Mouse (Mus musculus) G1E-ER4 (cell line): ENCODE measurements at regions not wholly inside any gene's neighbourhood (a gene's known extent, or its start where the extent isn't known, plus 50 kb on each side); places are given as distances from the start of the nearest gene placed in this dataset.

Experiments used
- GATA1 ChIP-seq: IDR thresholded peaks from one replicate; pipeline ENCODE4 v1.8.0; 2012; ENCODE audit warnings: low read length, inconsistent platforms

DNA sequence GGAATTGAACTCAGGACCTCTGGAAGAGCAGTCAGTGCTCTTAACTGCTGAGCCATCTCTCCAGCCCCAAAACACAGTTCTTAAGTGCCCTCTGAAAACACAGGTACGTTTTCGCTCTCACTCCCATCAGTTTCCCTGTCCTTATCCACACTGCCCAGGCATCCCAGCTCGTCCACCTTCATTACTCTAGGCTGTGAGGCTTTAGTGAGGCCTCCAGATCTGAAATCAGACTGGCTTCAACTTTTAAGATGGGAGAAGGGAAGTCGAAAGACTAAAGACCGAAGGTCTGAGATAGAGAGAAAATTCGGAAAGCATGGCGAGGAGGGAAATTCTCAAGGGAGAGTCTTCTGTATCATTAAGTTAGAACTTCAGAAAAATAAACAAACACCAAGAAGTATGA is 54.8 kb upstream of the Tet2 start:
- no peak for TF ChIP-seq GATA1

DNA sequence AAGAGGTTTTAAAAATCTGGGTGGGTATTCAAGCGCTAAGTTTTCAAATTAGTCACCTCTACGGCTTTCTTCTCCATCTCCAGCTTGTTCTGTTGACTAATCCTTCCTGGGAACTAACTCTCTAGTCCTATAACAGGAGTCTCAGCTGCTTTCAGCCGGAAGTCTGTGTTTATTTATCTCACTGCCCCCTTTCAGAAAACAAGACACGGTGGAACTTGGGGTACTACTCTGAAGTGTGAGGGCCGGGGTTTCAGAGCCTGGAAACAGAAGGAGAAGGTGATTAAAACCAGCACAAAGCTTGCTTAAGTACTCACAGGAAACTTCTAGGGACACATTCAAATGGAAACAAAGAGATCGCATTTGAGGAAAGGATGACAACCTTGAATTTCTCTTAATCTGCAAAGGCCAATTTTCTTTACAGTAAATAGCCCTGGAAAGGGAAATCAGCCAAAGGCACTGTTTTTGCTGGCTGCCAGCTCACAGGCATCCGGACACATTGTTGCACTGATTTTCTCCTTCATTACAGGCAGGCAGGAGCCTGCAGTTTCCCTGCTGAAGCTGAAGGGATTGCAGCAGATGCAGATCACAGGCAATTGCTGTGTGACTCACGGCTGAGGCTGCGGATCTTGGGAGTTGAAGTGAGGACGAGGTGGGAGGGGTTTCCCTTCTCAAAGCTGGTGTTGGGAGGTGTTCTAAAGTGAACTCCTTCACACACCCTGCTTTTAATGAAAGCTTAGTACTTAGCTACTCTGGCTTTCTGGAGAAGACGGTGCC is 55.7 kb upstream of the Tet2 start:
- TF ChIP-seq GATA1: no peak

DNA sequence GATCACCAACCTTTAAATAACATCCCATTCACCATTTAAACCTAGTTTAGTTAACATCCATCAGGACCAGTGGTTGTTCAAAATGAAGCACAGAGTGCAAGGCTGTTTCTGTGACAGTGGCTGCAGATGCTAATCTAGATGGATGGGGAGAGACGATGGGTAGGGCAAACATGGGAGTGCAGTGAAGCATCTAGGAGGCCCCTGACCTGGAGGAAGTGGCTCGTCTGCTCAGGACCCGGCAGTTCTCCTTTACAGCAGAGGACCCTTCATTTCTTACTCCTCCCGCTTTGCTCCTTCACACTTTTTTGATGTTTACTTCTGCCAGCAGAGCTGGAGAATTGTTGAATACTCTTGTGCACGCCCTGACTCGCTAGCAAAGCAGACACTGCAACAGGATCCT is 60.5 kb upstream of the Tet2 start:
- TF ChIP-seq GATA1: no peak

DNA sequence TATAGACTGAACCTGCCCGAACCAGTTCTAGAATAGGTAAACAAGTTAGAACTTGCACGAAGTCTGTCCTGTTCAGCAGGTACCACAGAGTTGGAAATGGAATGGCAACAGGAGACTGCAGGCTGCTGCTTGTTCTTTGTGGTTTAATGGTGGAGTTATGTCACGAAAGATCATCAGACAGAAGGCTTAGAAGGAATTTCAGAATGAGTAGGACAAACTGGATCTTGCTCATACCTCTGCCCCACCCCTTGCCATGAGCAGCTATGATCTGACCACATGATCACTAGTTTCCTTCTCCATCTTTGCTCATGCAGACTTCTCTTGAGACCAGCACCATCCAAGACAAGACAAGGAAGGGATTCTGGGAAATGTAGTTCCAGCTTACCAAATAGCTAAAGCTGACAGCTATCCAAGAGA is 63.9 kb upstream of the Tet2 start:
- no peak for TF ChIP-seq GATA1

DNA sequence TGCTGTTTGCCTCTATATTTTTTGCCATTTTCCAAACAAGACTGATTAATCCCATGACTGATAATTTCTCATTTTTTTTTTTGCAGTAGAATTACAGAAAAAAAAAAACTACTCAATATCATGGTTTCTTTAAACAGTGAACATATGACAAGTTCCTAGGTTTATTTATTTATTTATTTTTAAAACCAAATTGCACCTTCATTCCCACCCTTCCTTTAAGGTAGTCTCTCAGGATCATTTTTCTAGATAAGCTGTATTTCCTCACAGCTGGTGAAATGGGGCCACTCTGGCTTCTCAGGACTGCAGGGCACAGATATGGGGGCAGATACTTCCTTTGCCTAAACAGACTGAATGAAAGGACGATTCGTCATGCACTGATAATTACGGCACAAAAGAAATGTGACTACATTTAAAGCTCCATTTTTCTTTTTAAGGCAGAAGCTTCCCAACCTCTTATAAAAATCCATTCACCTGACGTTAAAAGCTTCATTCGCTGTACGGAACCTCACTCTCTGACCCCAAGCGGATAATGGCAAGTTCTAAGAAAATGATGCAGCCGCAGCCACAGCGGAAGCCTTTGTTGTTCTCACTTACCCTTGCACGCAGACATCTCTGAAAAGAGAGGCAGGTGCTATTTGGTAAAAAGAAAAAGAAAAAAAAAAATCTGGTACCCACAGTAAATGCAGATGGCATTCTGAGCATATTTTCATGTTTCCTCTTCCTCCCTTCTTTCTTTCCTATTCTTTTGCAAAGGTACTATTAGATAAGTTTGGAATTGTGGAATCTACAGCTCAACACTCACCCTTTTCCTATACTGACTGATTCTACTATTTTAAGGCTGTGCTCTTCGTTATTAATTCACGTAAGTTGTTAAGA is 69.1 kb upstream of the Tet2 start:
- TF ChIP-seq GATA1: no peak

DNA sequence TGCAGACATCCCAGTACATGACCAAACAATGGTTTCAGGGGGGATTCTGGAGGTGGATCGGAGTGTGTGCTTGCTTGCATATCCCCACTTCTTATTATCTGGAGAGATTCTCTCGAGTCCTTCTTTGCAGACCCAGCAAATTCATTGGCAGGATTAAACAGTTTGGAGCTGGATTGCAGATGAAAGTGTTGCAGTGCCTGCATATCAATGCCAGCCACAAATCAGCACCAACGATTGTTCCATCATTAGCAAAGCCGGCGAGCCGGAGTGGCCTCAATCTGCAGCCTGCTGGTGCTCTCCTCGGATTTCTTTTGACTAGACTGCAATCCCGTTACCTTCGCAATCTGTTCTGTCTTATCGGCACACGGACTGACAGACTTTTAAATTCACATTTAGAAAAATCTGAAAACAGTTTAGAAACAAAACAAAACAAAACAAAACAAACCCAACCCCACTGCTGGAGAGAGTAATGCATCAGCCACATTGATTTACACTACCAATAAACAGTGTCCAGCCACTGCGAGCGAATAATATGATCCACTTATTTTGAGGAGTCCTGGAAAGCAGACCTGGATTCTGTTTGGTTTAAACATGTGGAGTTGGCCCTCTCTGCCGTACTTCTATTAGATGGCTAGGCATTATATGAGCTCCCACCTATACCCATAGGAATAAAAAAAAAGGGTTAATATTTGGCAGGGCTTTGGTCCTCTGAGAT is 69.9 kb upstream of the Tet2 start:
- TF ChIP-seq GATA1: no peak

DNA sequence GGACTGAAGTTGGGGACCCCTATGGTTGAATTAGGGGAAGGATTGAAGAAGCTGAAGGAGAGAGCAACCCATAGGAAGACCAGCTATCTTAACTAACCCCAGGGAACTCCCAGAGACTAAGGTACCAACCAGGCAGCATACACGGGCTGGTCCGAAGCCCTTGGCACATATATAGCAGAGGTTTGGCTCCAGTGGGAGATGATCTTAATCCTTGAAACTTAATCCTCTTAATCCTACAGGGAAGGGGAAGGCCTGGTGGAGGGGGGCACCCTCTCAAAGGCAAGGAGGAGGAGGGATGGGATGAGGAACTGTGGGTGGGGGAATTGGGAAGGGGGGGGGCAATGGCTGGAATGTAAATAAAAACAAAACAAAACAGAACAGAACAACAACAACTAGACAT is 72.1 kb upstream of the Tet2 start:
- TF ChIP-seq GATA1: no peak

DNA sequence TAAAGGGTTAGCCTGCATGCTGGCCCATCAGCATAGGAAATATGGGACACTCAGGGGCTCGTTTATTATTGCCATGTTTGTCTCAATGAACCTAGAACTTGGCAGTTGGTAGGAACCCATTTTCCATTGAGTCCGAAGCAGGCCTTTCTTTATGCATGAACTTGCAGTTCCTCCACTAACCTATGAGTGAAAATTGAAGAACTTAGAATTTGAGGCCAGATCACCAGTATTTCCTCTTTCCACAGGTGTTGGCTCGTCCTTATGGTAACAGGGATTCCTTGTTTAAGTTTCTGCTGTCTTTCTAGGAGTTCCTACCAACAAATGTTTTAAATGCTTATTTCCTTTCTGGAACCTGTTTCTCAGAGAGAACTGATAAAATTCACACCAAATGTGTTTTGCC is 73.6 kb upstream of the Tet2 start:
- TF ChIP-seq GATA1: no peak

DNA sequence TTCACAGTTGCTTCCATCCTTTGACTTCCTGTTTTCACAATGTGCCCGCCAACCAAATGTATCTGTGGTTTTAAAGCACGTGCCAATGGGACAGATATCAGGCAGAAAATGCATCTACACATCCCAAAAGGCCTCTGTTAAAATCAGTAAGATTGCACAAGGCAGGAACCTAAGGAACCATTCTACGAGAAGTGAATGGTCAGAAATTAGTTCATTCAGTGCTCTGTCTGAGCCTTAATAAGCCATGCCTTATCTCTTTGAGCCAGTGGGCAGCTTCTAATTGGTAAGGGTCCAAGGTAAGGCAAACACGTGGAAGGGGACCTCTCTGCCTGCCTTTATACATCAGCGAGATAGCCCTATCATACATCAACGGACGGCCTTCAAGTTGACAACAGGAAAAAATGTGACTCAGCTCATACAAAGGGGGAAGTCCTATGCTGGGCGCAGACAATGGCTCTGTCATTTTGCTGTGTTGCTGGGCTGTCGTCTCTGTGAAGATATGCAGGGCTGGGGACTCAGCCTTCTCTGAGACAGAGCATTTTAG is 78.3 kb upstream of the Tet2 start:
- peak; percentile 94 for TF ChIP-seq GATA1

DNA sequence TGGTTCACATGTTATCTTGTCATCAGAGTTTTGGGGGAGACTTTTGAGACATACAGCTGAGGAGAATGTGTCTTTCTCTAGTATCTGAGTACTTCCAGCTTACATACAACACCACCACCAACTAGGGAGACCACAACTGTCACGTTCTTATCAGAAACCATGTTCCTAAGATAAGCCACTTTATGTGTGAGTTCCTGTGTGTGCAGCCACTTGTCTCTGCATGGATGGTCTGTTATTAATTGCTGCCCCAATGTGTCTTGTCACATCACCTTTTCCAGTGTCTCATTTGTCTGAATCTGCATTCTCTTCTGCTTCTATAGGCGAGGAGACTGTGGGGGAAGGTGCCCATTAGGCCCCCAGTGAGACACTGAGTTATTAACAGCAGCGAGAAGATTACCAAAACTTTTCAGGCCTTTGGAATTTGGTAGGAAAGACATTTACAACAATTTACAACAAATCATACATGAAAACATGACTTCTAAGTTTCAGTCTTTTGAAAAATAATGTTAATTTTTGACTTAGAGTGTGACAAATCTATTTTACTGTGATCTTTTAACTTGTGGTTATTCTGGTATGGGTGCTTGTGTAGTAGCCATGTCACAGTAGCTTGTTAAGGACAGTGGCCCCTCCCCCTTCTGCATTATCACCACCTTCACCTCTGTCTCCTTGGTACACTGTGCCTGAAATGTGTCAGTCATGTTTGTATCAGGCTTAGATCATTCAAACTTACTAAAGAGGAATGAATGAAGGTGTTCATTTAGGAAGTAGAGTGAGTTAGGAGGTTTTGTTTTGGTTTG is 79.3 kb upstream of the Tet2 start:
- peak; percentile 98 for TF ChIP-seq GATA1

DNA sequence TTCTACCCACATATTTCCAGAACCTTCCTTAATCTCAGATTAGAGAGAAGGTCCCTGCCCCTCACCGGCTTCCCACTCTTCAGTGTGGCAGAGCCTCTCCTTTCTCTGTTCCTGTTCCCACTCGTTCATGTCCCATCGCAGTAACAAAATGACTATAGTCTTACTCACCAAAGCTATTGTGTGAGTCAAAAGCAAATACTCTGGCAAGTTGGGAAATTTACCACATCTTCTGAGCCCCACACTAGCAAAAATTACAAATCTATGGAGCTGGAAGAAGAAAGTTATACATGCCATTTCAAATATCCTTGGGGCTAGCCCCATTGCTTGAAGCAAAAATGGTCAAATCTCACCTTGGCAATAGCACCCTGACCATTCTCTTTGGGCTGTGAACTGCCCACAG is 80.1 kb upstream of the Tet2 start:
- no peak for TF ChIP-seq GATA1

DNA sequence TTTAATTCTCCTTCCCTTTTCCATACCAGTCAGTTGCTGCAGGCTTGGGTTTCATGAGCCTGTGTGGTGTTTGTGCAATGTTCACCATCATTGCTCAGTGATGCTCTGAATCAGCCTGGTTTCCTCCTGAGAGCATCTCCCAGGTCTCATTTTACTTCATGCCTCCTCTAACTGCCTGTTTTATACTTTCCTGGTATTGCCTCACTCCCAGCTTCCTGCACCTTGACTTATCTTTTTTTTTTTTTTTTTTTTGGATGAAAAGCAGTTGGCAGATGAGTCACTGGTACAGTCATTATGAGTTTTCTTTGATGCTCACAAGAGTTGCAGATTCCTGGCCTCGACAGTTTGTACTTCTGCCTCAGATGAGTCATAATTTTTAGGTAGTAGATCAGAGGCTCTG is 81.5 kb upstream of the Tet2 start:
- TF ChIP-seq GATA1: no peak

DNA sequence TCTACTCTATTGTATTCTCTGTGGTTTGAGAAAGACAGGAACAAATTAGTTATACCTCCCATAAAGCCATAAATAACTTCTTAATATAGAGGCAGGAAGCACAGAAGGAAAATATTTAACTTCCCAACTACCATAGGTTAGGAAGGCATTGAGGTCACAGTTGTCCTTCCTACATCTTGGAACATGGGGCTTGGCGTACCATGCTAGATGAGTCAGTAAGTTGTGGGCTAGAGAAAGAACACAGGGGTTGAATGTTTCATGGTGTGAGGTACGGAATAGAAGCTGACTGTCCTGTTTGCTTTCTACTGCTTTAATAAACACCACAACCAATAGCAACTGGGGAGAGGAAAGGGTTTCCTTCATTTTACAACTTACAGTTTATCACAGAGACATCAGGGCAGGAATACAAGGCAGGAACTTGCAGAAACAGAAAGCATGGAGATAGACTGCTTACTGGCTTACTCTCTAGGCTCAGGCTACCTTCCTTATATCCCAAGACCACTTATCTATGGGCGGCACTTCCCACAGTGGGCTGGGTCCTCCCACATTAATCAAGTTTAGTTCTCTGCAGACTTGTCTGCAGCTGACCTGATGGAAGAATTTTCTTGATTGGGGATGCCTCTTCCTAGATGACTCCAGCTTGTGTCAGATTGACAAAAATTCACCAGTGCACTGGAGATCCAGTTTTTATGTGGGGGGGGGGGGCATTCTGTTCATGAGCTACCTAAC is 82.3 kb upstream of the Tet2 start:
- TF ChIP-seq GATA1: no peak

DNA sequence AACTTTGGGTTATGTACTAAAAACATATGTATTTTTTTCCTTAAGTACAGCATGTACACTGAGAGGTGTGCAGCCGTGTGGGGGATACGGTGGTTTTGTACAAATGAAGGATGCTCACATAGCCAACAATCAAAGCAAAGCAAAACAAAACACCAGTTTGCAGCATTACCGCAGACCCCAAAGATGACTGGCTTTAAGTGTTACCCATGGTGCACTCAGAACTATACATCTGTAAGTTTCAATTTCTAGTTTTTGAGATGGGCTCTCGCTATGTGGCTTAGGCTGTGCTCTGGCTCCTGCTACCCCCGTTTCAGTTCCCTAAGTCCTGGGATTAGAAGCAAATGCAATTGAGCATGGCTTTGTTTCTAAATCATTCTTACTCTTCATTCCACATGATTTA is 89.4 kb upstream of the Tet2 start:
- no peak for TF ChIP-seq GATA1

DNA sequence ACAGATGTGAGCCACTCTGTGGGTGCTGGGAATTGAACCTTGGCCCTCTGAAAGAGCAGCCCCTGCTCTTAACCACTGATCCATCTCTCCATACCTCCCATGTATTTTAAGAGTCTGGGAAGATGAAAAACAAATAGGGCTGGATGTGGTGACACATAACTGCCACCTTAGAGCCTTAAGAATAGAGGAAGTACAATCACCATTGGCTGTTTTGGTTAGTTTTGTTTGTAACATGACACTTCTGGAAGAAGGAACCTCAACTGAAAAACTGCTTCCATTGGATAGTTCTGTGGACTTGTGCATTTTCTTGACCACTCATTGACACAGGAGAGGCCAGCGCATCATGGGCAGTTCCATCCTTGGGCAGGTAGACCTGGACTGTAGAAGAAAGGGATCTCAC is 100.7 kb upstream of the Tet2 start:
- no peak for TF ChIP-seq GATA1
